Mouse (Mus musculus): ENCODE measurements at regions not wholly inside any gene's neighbourhood (a gene's known extent, or its start where the extent isn't known, plus 50 kb on each side); places are given as distances from the start of the nearest gene placed in this dataset.

DNA sequence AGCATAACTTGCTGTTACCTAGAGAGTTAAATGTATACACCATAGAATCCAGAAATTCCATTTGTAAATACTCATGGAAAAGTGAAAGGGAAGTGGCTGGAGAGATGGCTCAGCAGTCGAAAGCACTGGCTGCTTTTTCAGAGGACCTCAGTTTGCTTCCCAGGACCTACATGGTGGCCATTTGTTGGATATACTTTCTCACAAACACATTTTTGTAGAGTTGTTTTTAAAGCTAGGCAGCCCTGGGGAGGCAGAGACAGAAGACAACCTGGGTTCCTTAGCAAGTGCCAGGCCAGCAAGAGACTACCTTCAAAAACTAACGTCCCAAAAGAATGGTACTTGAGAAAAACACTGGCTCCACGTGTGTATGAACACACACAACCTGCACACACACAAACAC lies 124.0 kb upstream of the Gm15217 start:
- no peaks in the 10 kb centered on the region for H3K27me3 ChIP-seq
- WGBS: 74% methylated on average over 3 of the region's 3 CpGs

DNA sequence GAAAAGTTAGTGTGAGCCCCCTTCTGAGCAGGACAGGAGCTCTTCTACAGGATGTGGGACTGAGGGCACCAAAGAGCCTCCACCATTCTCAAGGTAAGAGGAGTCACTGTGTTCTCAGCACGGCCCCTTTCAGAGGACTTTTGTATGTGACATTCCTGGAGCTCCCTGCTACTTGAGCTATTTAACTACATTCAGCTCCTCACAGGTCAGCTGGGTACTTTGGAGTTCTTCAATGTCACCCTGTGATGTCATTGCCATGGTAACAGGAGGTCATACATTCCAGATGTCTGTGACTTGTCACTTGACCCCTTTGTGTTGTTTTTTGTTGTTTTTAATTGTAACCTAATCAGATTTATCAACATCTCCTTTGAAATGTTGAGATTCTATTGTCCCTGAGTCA lies 122.9 kb upstream of the Gm15217 start:
- no peaks in the 10 kb centered on the region for H3K9me3 ChIP-seq
- H3K4me2 ChIP-seq: no peak overlapping the region
- no peaks in the 10 kb centered on the region for H3K27me3 ChIP-seq
- H3K4me1 ChIP-seq (replicated peaks): no peaks in the 10 kb centered on the region
- no peak overlapping the region for H3K27ac ChIP-seq (replicated peaks)
- H3K4me3 ChIP-seq: no peak overlapping the region
- WGBS: 13% methylated on average over 1 of the region's 1 CpGs
- no peak for ATAC-seq (ENCODE audit: low read depth)
- H3K36me3 ChIP-seq: no peaks in the 10 kb centered on the region
- H3K9ac ChIP-seq: no peak overlapping the region

More for the DNA sequence above, 124.0 kb upstream of the Gm15217 start:
- Histone ChIP-seq H3K36me3 (no peaks in the 10 kb centered on the region), H3K9me3 (no peaks in the 10 kb centered on the region), H3K4me1 (replicated peaks) (no peaks in the 10 kb centered on the region), H3K4me3 (no peak overlapping the region), H3K4me2 (no peak overlapping the region), H3K27ac (replicated peaks) (no peak overlapping the region), H3K9ac (no peak overlapping the region)
- no peak for ATAC-seq (ENCODE audit: low read depth)

GRCm38 (mm10) chr14:46257311-46257710 lies 121.9 kb upstream of the Gm15217 start:
- no peaks in the 10 kb centered on the region for H3K4me1 ChIP-seq (replicated peaks)

GRCm38 (mm10) chr14:46258551-46258950 lies 120.7 kb upstream of the Gm15217 start:
- Histone ChIP-seq H3K27me3 (no peaks in the 10 kb centered on the region), H3K27ac (replicated peaks) (no peak overlapping the region), H3K4me1 (replicated peaks) (no peaks in the 10 kb centered on the region), H3K4me2 (no peak overlapping the region), H3K4me3 (no peak overlapping the region), H3K9me3 (no peaks in the 10 kb centered on the region), H3K9ac (no peak overlapping the region), H3K36me3 (no peaks in the 10 kb centered on the region)
- WGBS: 76% methylated on average over 7 of the region's 7 CpGs
- no peak for ATAC-seq (ENCODE audit: low read depth)

More at GRCm38 (mm10) chr14:46257311-46257710, 121.9 kb upstream of the Gm15217 start:
- Histone ChIP-seq H3K9me3 (no peaks in the 10 kb centered on the region), H3K36me3 (no peaks in the 10 kb centered on the region), H3K4me3 (no peak overlapping the region), H3K27me3 (no peaks in the 10 kb centered on the region), H3K4me2 (no peak overlapping the region), H3K9ac (no peak overlapping the region), H3K27ac (replicated peaks) (no peak overlapping the region)
- ATAC-seq (ENCODE audit: low read depth): no peak
- WGBS: 91% methylated on average over 4 of the region's 4 CpGs

- Histone ChIP-seq H3K27ac (replicated peaks) (no peak overlapping the region), H3K4me3 (no peak overlapping the region), H3K4me2 (no peak overlapping the region), H3K36me3 (no peaks in the 10 kb centered on the region), H3K9me3 (no peaks in the 10 kb centered on the region), H3K4me1 (replicated peaks) (no peaks in the 10 kb centered on the region), H3K9ac (no peak overlapping the region), H3K27me3 (no peaks in the 10 kb centered on the region)
- no peak for ATAC-seq (ENCODE audit: low read depth)
- 76% methylated on average over 4 of the region's 4 CpGs for WGBS
These were observed 118.8 kb upstream of the Gm15217 start for GRCm38 (mm10) chr14:46260291-46260980.

- Histone ChIP-seq H3K9ac (no peak overlapping the region), H3K4me3 (no peak overlapping the region), H3K36me3 (no peaks in the 10 kb centered on the region), H3K9me3 (no peaks in the 10 kb centered on the region), H3K4me2 (no peak overlapping the region), H3K27me3 (no peaks in the 10 kb centered on the region), H3K27ac (replicated peaks) (no peak overlapping the region), H3K4me1 (replicated peaks) (no peaks in the 10 kb centered on the region)
- WGBS: 94% methylated on average over 10 of the region's 10 CpGs
- ATAC-seq (ENCODE audit: low read depth): no peak
These were observed 103.8 kb upstream of the Gm15217 start for GRCm38 (mm10) chr14:46275455-46275854.

GRCm38 (mm10) chr14:46276926-46277831 lies 102.0 kb upstream of the Gm15217 start:
- Histone ChIP-seq H3K9ac (no peak overlapping the region), H3K27me3 (no peaks in the 10 kb centered on the region), H3K4me3 (no peak overlapping the region), H3K36me3 (no peaks in the 10 kb centered on the region), H3K27ac (replicated peaks) (no peak overlapping the region), H3K4me1 (replicated peaks) (no peaks in the 10 kb centered on the region), H3K4me2 (no peak overlapping the region), H3K9me3 (peaks cover 2% of the 10 kb centered on the region; the same call in 1 of the 2 replicates)
- ATAC-seq (ENCODE audit: low read depth): no peak
- WGBS: 95% methylated on average over 6 of the region's 6 CpGs

DNA sequence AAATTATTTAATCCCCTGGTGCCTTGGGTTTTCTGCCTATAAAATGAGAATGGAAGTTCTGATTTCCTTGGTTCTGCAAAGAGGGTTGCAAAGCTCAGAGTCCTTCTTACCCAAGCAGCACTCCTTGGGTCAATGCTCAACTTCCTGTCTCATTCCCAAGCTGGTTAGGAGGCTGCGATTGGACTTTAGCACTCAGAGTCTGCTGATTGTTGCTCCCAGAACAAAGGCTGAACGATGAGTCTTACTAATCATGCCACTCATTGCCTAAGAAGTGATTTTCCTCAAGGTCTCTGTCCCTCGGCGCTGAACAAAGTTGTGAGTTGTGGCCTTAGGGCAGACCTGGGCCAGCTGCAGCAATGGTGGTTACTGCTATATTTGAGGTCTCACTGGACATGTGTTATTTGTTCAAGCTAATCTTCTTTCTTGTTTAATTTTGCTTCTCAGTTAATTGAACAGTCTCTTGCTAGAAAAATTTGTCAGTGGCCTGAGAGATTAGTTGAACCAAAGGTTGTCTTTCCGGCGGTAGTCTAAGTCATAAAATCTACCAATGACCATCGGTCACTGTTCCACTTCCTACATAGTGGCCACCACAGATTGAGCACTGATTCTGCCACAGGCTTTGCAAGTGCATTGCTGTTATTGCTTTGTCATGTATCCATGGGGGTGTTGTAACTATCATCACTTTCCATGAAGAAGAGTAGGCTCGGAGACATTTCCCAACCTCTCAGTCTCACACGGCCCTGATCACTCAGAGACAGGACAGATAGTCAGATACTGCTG lies 101.2 kb upstream of the Gm15217 start:
- WGBS: 90% methylated on average over 9 of the region's 9 CpGs
- Histone ChIP-seq H3K4me2 (no peak overlapping the region), H3K27me3 (no peaks in the 10 kb centered on the region), H3K4me1 (replicated peaks) (no peaks in the 10 kb centered on the region), H3K36me3 (no peaks in the 10 kb centered on the region), H3K9ac (no peak overlapping the region), H3K4me3 (no peak overlapping the region), H3K27ac (replicated peaks) (no peak overlapping the region), H3K9me3 (peaks cover 2% of the 10 kb centered on the region; the same call in 1 of the 2 replicates)
- ATAC-seq (ENCODE audit: low read depth): no peak

DNA sequence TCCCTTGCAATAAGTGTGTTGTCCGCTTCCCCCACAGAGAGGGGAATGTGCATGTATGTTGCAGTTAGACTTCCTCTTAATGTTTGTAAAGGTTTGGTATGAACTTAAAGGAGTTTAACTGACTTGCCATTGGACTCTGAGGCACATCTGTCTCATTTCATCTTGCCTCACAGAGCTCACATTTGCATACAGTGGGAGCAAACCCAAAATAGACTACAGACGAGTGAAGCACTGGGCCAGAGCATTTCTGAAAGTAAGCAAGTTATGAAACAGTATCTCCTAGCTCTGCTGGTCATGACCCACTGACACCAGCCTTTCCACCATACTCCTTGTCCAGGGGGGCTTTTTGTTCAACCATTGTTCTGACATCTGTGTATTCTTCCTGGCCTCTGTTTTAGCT lies 86.8 kb upstream of the Gm15217 start:
- ATAC-seq (ENCODE audit: low read depth): no peak
- Histone ChIP-seq H3K4me3 (no peak overlapping the region), H3K9ac (no peak overlapping the region), H3K27ac (replicated peaks) (no peak overlapping the region), H3K27me3 (no peaks in the 10 kb centered on the region), H3K4me1 (replicated peaks) (no peaks in the 10 kb centered on the region), H3K4me2 (no peak overlapping the region), H3K9me3 (no peaks in the 10 kb centered on the region), H3K36me3 (no peaks in the 10 kb centered on the region)
- 64% methylated on average over 2 of the region's 2 CpGs for WGBS

- no peaks in the 10 kb centered on the region for H3K9me3 ChIP-seq
- H3K9ac ChIP-seq: no peak overlapping the region
- no peak for ATAC-seq (ENCODE audit: low read depth)
- no peaks in the 10 kb centered on the region for H3K4me1 ChIP-seq (replicated peaks)
- H3K27me3 ChIP-seq: no peaks in the 10 kb centered on the region
- H3K4me2 ChIP-seq: no peak overlapping the region
- no peak overlapping the region for H3K4me3 ChIP-seq
- no peaks in the 10 kb centered on the region for H3K36me3 ChIP-seq
- H3K27ac ChIP-seq (replicated peaks): no peak overlapping the region
These were observed 82.9 kb upstream of the Gm15217 start for GRCm38 (mm10) chr14:46296275-46296674.

- ATAC-seq (ENCODE audit: low read depth): no peak
- WGBS: 56% methylated on average over 1 of the region's 1 CpGs
These were observed 78.7 kb upstream of the Gm15217 start for GRCm38 (mm10) chr14:46300546-46300945.

GRCm38 (mm10) chr14:46302601-46303000 lies 76.6 kb upstream of the Gm15217 start:
- 91% methylated on average over 2 of the region's 2 CpGs for WGBS
- no peak for ATAC-seq (ENCODE audit: low read depth)

More at GRCm38 (mm10) chr14:46300546-46300945, 78.7 kb upstream of the Gm15217 start:
- Histone ChIP-seq H3K4me3 (no peak overlapping the region), H3K4me2 (no peak overlapping the region), H3K9me3 (no peaks in the 10 kb centered on the region), H3K9ac (no peak overlapping the region), H3K4me1 (replicated peaks) (no peaks in the 10 kb centered on the region), H3K27me3 (no peaks in the 10 kb centered on the region), H3K36me3 (no peaks in the 10 kb centered on the region), H3K27ac (replicated peaks) (no peak overlapping the region)

More at GRCm38 (mm10) chr14:46302601-46303000, 76.6 kb upstream of the Gm15217 start:
- Histone ChIP-seq H3K9ac (no peak overlapping the region), H3K4me3 (no peak overlapping the region), H3K27me3 (no peaks in the 10 kb centered on the region), H3K4me1 (replicated peaks) (no peaks in the 10 kb centered on the region), H3K4me2 (no peak overlapping the region), H3K36me3 (no peaks in the 10 kb centered on the region), H3K9me3 (no peaks in the 10 kb centered on the region), H3K27ac (replicated peaks) (no peak overlapping the region)

Measured in neural tube, embryonic 13.5 days (tissue).